Mouse (Mus musculus): ENCODE results near the gene Abcb11.

DNA sequence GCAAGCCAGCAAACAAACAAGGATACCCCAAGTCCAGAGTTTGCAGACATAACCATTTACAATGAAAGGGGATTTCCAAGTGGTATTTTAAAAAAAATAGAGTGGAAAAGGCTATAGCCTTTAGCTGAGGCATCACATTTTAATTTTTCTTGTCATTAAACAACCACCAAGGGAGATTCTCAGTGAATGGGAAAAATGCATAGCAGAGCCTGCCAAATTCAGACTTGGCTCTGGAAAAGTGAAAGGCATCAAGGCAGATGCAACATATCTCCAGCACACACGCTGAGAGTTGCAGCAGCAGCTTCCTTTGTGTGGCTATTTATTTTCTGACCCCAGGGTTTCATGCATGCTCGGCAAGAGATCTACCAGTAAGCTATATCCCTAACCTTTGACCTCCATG is 97.5 kb downstream of the Abcb11 start:
- no peak for TF ChIP-seq POLR2A (IDR thresholded peaks at IDR 0.05; ENCODE audit: control insufficient read depth, extremely low read depth, insufficient read depth, low read length, poor library complexity)
- no peak for TF ChIP-seq CTCF (IDR thresholded peaks at IDR 0.05; ENCODE audit: borderline replicate concordance, control insufficient read depth, extremely low read depth, insufficient read depth, low read length, poor library complexity)
